Comparison of ENCODE assay signal across 8 mouse cellular contexts in the genomic region with DNA sequence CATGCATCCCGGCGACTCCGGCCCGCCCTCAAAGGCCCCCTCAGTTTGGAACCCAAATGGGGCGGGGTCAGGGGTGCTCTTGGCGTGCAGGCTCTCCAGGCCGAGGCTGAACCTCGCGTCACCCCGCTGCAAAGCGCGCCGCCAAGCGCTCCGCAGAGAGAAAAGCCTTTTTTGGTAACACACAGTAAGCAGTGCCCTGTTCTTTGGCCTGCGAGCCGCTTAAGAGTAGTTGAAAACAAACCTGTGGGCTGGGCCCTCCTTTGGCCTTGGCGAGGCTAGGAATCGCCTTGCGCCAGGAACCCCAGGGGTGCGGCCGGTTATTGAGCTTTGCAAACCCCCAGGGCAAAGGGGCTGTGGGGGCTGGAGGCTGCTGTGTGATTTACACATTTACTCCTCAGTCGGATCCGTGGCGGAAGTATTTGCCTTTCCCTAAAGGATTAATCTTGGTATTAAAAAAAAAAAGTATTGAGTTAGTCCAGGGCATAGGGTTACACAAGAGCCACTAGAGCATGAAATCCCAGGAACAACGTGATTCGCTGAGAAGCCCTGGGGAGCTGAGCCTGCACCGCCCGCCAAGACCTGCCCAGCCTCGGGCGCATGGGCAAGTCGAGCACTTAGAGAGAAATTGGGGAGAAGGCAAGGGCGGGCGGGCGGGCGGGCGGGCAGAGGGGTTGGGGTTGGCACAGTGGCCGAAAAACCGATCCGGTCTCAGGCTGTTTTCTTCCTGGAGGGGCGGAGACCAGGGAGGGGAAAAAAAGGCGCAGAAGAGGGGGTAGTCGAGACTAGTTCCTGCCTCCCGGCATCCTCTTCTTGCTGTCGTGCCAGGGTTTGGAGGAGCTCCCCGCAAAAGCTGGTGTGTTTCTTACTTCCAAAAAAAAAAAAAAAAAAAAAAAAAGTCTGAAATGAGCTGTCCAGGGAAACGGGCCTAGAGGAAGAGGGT. TPM values are rescaled to one million over a fixed set of nuclear protein-coding genes. Genes with fewer than 3 reads are reported as not detected.
DNase-seq lines count a peak whose midpoint lies in the region; ATAC-seq and TF ChIP-seq lines count a peak whose summit lies in the region.

No protein-coding gene starts in this region.

- peak overlapping the region; percentile 92 for H3K27ac ChIP-seq in bone marrow, adult 2 months (ENCODE audit: control insufficient read depth, insufficient read depth, low read depth, low read length, poor library complexity)
- H3K27ac ChIP-seq in forebrain, embryonic 11.5 days (ENCODE audit: low read depth, low read length) = peak overlapping the region; percentile 86

- peak overlapping the region; percentile 58 for H3K4me3 ChIP-seq in bone marrow, adult 2 months (replicated peaks; ENCODE audit: control insufficient read depth, low read depth, low read length)
- H3K4me3 ChIP-seq in forebrain, embryonic 11.5 days (ENCODE audit: low read depth, low read length) = peak overlapping the region; percentile 19

- peaks cover 2% of the 10 kb centered on the region; the same call in 1 of the 2 replicates for H3K4me1 ChIP-seq in bone marrow, adult 2 months (ENCODE audit: control insufficient read depth, insufficient read depth, low read length)
- peaks cover 65% of the 10 kb centered on the region for H3K4me1 ChIP-seq in forebrain, embryonic 11.5 days (replicated peaks; ENCODE audit: control insufficient read depth, insufficient read depth, low read length)

- H3K9me3 ChIP-seq in forebrain, embryonic 11.5 days (ENCODE audit: control insufficient read depth, low read length) = no peaks in the 10 kb centered on the region

- no peaks in the 10 kb centered on the region for H3K36me3 ChIP-seq in forebrain, embryonic 11.5 days (ENCODE audit: control insufficient read depth, insufficient read depth, low read length)

- intact Hi-C loops in heart, postnatal 14 days (cut with DNase I) = no loop called here

- TF ChIP-seq POLR2A in bone marrow, adult 2 months (IDR thresholded peaks at IDR 0.05; ENCODE audit: borderline replicate concordance, control insufficient read depth, low read depth, low read length) = peak; percentile 53; the same call in 1 of the 2 replicates

- DNase-seq in CD8-positive naive resting alpha-beta T cell, adult 2 months (ENCODE audit: low read depth in 2 of 2, low spot score in 2 of 2) = peak; percentile 46 to 54
- peak; percentile 83 for DNase-seq in forebrain, embryonic 11.5 days (ENCODE audit: low spot score)
- DNase-seq in heart, postnatal 14 days = peak; percentile 85 to 89
- DNase-seq in layer of hippocampus, adult 18-20 months (ENCODE audit: low spot score in 2 of 2) = peak; percentile 72 to 73
- DNase-seq in lung, postnatal 10 days = peak; percentile 94
- peak; percentile 78 for DNase-seq in ovary, postnatal 14 days (ENCODE audit: low spot score)
- DNase-seq in thymus, postnatal 14 days = peak; percentile 87

- under 1% methylated on average over 47 of the region's 47 CpGs for WGBS in bone marrow, adult 2 months
- WGBS in forebrain, embryonic 11.5 days = under 1% methylated on average over 46 of the region's 47 CpGs

- H3K4me2 ChIP-seq in forebrain, embryonic 11.5 days (ENCODE audit: low read depth, low read length, severe bottlenecking) = peak overlapping the region; percentile 47

- H3K9ac ChIP-seq in forebrain, embryonic 11.5 days (ENCODE audit: low read length) = peak overlapping the region; percentile 54

- peak; percentile 39 for ATAC-seq in forebrain, embryonic 11.5 days (replicated peaks; ENCODE audit: low FRiP score)

- peak; percentile 25; the same call in 1 of the 2 replicates for TF ChIP-seq CTCF in bone marrow, adult 2 months (IDR thresholded peaks at IDR 0.05; ENCODE audit: control insufficient read depth, insufficient read depth, low read length)

- H3K27me3 ChIP-seq in forebrain, embryonic 11.5 days (ENCODE audit: control insufficient read depth, insufficient read depth, low read length) = no peaks in the 10 kb centered on the region

RNA-seq across cellular contexts. Expression of a gene that starts 3.8 kb away (rescaled TPM):
- polyA plus RNA-seq in bone marrow, adult 2 months (2011; ENCODE audit: insufficient read depth, insufficient read length, low replicate concordance, missing spikeins) = 1.7 and 3.4 TPM in 2 replicates
- polyA plus RNA-seq in forebrain, embryonic 11.5 days (2014; fragmentation: Nextera tagmentation; extraction: Ambion mirVana) = 40.3 and 42.7 TPM in 2 replicates
- 10 to 100 TPM; 44.7 to 51.8 TPM for total RNA-seq in heart, postnatal 14 days (2021)
- 10 to 100 TPM; 76.4 to 76.9 TPM for total RNA-seq in layer of hippocampus, adult 18-20 months (2021)

RNA-seq across cellular contexts. Expression of a gene that starts 58.4 kb away (rescaled TPM):
- 5.5 and 5.9 TPM in 2 replicates for polyA plus RNA-seq in bone marrow, adult 2 months (2011; ENCODE audit: insufficient read depth, insufficient read length, low replicate concordance, missing spikeins)
- polyA plus RNA-seq in forebrain, embryonic 11.5 days (2014; fragmentation: Nextera tagmentation; extraction: Ambion mirVana) = 46.5 and 48.7 TPM in 2 replicates
- 10 to 100 TPM; 44.2 to 45.6 TPM for total RNA-seq in heart, postnatal 14 days (2021)
- total RNA-seq in layer of hippocampus, adult 18-20 months (2021) = 10 to 100 TPM; 72.9 to 75.1 TPM

Comparison
In these comparisons a context has a peak if more than half of its experiments do, and no peak if none do; other contexts are left out.
1. Peak in every context shown above with its lines: DNase-seq, ATAC-seq, H3K4me3 ChIP-seq and H3K27ac ChIP-seq.